Mouse (Mus musculus): Measurements from ENCODE around the gene Pex11g. TPM values are rescaled to one million over a fixed set of nuclear protein-coding genes. Genes with fewer than 3 reads are reported as not detected.

The Pex11g gene
- polyA plus RNA-seq, 1 experiment: 3.7 TPM

GRCm38 (mm10) chr8:3450670-3451069, 16.8 kb downstream of the Pex11g start:
- H3K9me3 ChIP-seq: no peaks in the 10 kb centered on the region
- no peak overlapping the region for H3K4me3 ChIP-seq (replicated peaks)
- H3K36me3 ChIP-seq (replicated peaks; ENCODE audit: low read length): peaks cover 99% of the 10 kb centered on the region
- no peak for TF ChIP-seq GATA1 (IDR thresholded peaks at IDR 0.05; ENCODE audit: borderline replicate concordance, low read length)
- H3K27me3 ChIP-seq (replicated peaks): no peaks in the 10 kb centered on the region
- H3K4me1 ChIP-seq: peaks cover 3% of the 10 kb centered on the region; the same call in 1 of the 2 replicates

- Histone ChIP-seq H3K4me1 (peaks cover 3% of the 10 kb centered on the region; the same call in 1 of the 2 replicates), H3K4me3 (replicated peaks) (no peak overlapping the region), H3K9me3 (no peaks in the 10 kb centered on the region), H3K27me3 (replicated peaks) (no peaks in the 10 kb centered on the region), H3K36me3 (replicated peaks; ENCODE audit: low read length) (peaks cover 96% of the 10 kb centered on the region)
- no peak for TF ChIP-seq FLI1 (IDR thresholded peaks at IDR 0.05; ENCODE audit: low read length)
- TF ChIP-seq GATA1 (IDR thresholded peaks at IDR 0.05; ENCODE audit: borderline replicate concordance, low read length): no peak
These were observed 18.3 kb downstream of the Pex11g start for GRCm38 (mm10) chr8:3449226-3449625.

- no peaks in the 10 kb centered on the region for H3K4me1 ChIP-seq
- no peaks in the 10 kb centered on the region for H3K9me3 ChIP-seq
- H3K4me3 ChIP-seq (replicated peaks): no peak overlapping the region
- H3K36me3 ChIP-seq (replicated peaks; ENCODE audit: low read length): peaks cover 93% of the 10 kb centered on the region
- H3K27me3 ChIP-seq (replicated peaks): no peaks in the 10 kb centered on the region
- TF ChIP-seq FLI1 (IDR thresholded peaks at IDR 0.05; ENCODE audit: low read length) (no peak), GATA1 (IDR thresholded peaks at IDR 0.05; ENCODE audit: borderline replicate concordance, low read length) (no peak)
These were observed 28.0 kb downstream of the Pex11g start for GRCm38 (mm10) chr8:3439510-3439909.

- TF ChIP-seq FLI1 (IDR thresholded peaks at IDR 0.05; ENCODE audit: low read length) (no peak), GATA1 (IDR thresholded peaks at IDR 0.05; ENCODE audit: borderline replicate concordance, low read length) (no peak)
- Histone ChIP-seq H3K27me3 (replicated peaks) (no peaks in the 10 kb centered on the region), H3K4me3 (replicated peaks) (no peak overlapping the region), H3K4me1 (peaks cover 5% of the 10 kb centered on the region; the same call in 1 of the 2 replicates), H3K9me3 (no peaks in the 10 kb centered on the region), H3K36me3 (replicated peaks; ENCODE audit: low read length) (peaks cover 98% of the 10 kb centered on the region)
These were observed 31.0 kb downstream of the Pex11g start for GRCm38 (mm10) chr8:3436492-3436891.

- Histone ChIP-seq H3K4me3 (replicated peaks) (no peak overlapping the region), H3K36me3 (replicated peaks; ENCODE audit: low read length) (peaks cover 88% of the 10 kb centered on the region), H3K27me3 (replicated peaks) (no peaks in the 10 kb centered on the region), H3K4me1 (peaks cover 42% of the 10 kb centered on the region), H3K9me3 (no peaks in the 10 kb centered on the region)
- TF ChIP-seq GATA1 (IDR thresholded peaks at IDR 0.05; ENCODE audit: borderline replicate concordance, low read length) (no peak), FLI1 (IDR thresholded peaks at IDR 0.05; ENCODE audit: low read length) (no peak)
These were observed 36.4 kb downstream of the Pex11g start for GRCm38 (mm10) chr8:3431113-3431512.

GRCm38 (mm10) chr8:3429966-3430365, 37.5 kb downstream of the Pex11g start:
- TF ChIP-seq GATA1 (IDR thresholded peaks at IDR 0.05; ENCODE audit: borderline replicate concordance, low read length) (no peak), FLI1 (IDR thresholded peaks at IDR 0.05; ENCODE audit: low read length) (no peak)
- peaks cover 83% of the 10 kb centered on the region for H3K36me3 ChIP-seq (replicated peaks; ENCODE audit: low read length)
- H3K27me3 ChIP-seq (replicated peaks): no peaks in the 10 kb centered on the region
- no peaks in the 10 kb centered on the region for H3K9me3 ChIP-seq
- peak overlapping the region; percentile 28 for H3K4me3 ChIP-seq (replicated peaks)
- H3K4me1 ChIP-seq: peaks cover 42% of the 10 kb centered on the region

GRCm38 (mm10) chr8:3428426-3428825, 39.1 kb downstream of the Pex11g start:
- H3K36me3 ChIP-seq (replicated peaks; ENCODE audit: low read length): peaks cover 80% of the 10 kb centered on the region

GRCm38 (mm10) chr8:3426211-3426610, 41.3 kb downstream of the Pex11g start:
- TF ChIP-seq GATA1 (IDR thresholded peaks at IDR 0.05; ENCODE audit: borderline replicate concordance, low read length) (no peak), FLI1 (IDR thresholded peaks at IDR 0.05; ENCODE audit: low read length) (no peak)
- H3K4me1 ChIP-seq: peaks cover 42% of the 10 kb centered on the region
- H3K4me3 ChIP-seq (replicated peaks): no peak overlapping the region
- H3K27me3 ChIP-seq (replicated peaks): no peaks in the 10 kb centered on the region
- H3K9me3 ChIP-seq: no peaks in the 10 kb centered on the region
- peaks cover 62% of the 10 kb centered on the region for H3K36me3 ChIP-seq (replicated peaks; ENCODE audit: low read length)

More at GRCm38 (mm10) chr8:3428426-3428825, 39.1 kb downstream of the Pex11g start:
- peaks cover 42% of the 10 kb centered on the region for H3K4me1 ChIP-seq
- no peaks in the 10 kb centered on the region for H3K9me3 ChIP-seq
- no peak overlapping the region for H3K4me3 ChIP-seq (replicated peaks)
- no peaks in the 10 kb centered on the region for H3K27me3 ChIP-seq (replicated peaks)
- TF ChIP-seq FLI1 (IDR thresholded peaks at IDR 0.05; ENCODE audit: low read length) (no peak), GATA1 (IDR thresholded peaks at IDR 0.05; ENCODE audit: borderline replicate concordance, low read length) (no peak)

GRCm38 (mm10) chr8:3425217-3425616, 42.3 kb downstream of the Pex11g start:
- Histone ChIP-seq H3K27me3 (replicated peaks) (no peaks in the 10 kb centered on the region), H3K4me3 (replicated peaks) (no peak overlapping the region), H3K9me3 (no peaks in the 10 kb centered on the region), H3K36me3 (replicated peaks; ENCODE audit: low read length) (peaks cover 63% of the 10 kb centered on the region), H3K4me1 (peaks cover 36% of the 10 kb centered on the region)
- no peak for TF ChIP-seq GATA1 (IDR thresholded peaks at IDR 0.05; ENCODE audit: borderline replicate concordance, low read length)
- no peak for TF ChIP-seq FLI1 (IDR thresholded peaks at IDR 0.05; ENCODE audit: low read length)

- no peak for TF ChIP-seq GATA1 (IDR thresholded peaks at IDR 0.05; ENCODE audit: borderline replicate concordance, low read length)
- no peak for TF ChIP-seq FLI1 (IDR thresholded peaks at IDR 0.05; ENCODE audit: low read length)
- H3K27me3 ChIP-seq (replicated peaks): no peaks in the 10 kb centered on the region
- peaks cover 35% of the 10 kb centered on the region for H3K4me1 ChIP-seq
- no peaks in the 10 kb centered on the region for H3K9me3 ChIP-seq
- H3K4me3 ChIP-seq (replicated peaks): no peak overlapping the region
- H3K36me3 ChIP-seq (replicated peaks; ENCODE audit: low read length): peaks cover 47% of the 10 kb centered on the region
These were observed 46.0 kb downstream of the Pex11g start for GRCm38 (mm10) chr8:3421507-3421906.

All from megakaryocyte, embryonic 14.5 days (primary cell).